Mouse (Mus musculus): ENCODE measurements around the gene Hoxd8.

The Hoxd8 gene

GRCm38 (mm10) chr2:74751861-74752260, 47.4 kb downstream of the Hoxd8 start:
- DNase-seq (ENCODE audit: low spot score in 2 of 2): no peak

- no peak for DNase-seq (ENCODE audit: low spot score in 2 of 2)
Observed at GRCm38 (mm10) chr2:74752431-74753174, 48.2 kb downstream of the Hoxd8 start.

- DNase-seq (ENCODE audit: low spot score in 2 of 2): no peak
Observed at GRCm38 (mm10) chr2:74753175-74753523, 48.7 kb downstream of the Hoxd8 start.

- no peak for DNase-seq (ENCODE audit: low spot score in 2 of 2)
Observed at GRCm38 (mm10) chr2:74753711-74754110, 49.3 kb downstream of the Hoxd8 start.

All from frontal cortex, postnatal 10 days (tissue).